Mouse (Mus musculus): ENCODE data around the gene Rreb1. TPM values are rescaled to one million over a fixed set of nuclear protein-coding genes. Genes with fewer than 3 reads are reported as not detected.

Gene Rreb1
- polyA plus RNA-seq (2012; rRNA removed), result 4.6 and 5.3 TPM in 2 replicates

GRCm38 (mm10) chr13:37778147-37778593 lies at the start of gene Rreb1:
TSS of gene Rreb1 (plus strand) at chr13:37778400.
- Histone ChIP-seq H3K4me1 (ENCODE audit: control insufficient read depth, insufficient read depth, low read length) (peaks cover 9% of the 10 kb centered on the region), H3K27ac (ENCODE audit: control insufficient read depth, insufficient read depth, low read depth, low read length) (no peak within 1 kb of the TSS), H3K4me3 (ENCODE audit: control insufficient read depth, low read depth, low read length) (peak within 1 kb of the TSS; percentile 74), H3K36me3 (ENCODE audit: control insufficient read depth, insufficient read depth, low read length) (no peaks in the 10 kb centered on the region), H3K27me3 (ENCODE audit: control insufficient read depth, insufficient read depth, low read length) (no peaks in the 10 kb centered on the region)
- 0 out of 2 replicates have a peak, but pooled peaks have one; percentile 3 for TF ChIP-seq CTCF (IDR thresholded peaks at IDR 0.05; ENCODE audit: control insufficient read depth, insufficient read depth, insufficient replicate concordance, low read depth, low read length)
- no peak for TF ChIP-seq POLR2A (IDR thresholded peaks at IDR 0.05; ENCODE audit: control insufficient read depth, low read depth, low read length)

- TF ChIP-seq CTCF (IDR thresholded peaks at IDR 0.05; ENCODE audit: control insufficient read depth, insufficient read depth, insufficient replicate concordance, low read depth, low read length) (no peak), POLR2A (IDR thresholded peaks at IDR 0.05; ENCODE audit: control insufficient read depth, low read depth, low read length) (no peak)
- Histone ChIP-seq H3K4me1 (ENCODE audit: control insufficient read depth, insufficient read depth, low read length) (peaks cover 9% of the 10 kb centered on the region), H3K27ac (ENCODE audit: control insufficient read depth, insufficient read depth, low read depth, low read length) (peak overlapping the region; percentile 16; the same call in 1 of the 2 replicates), H3K36me3 (ENCODE audit: control insufficient read depth, insufficient read depth, low read length) (no peaks in the 10 kb centered on the region), H3K27me3 (ENCODE audit: control insufficient read depth, insufficient read depth, low read length) (no peaks in the 10 kb centered on the region), H3K4me3 (ENCODE audit: control insufficient read depth, low read depth, low read length) (peak overlapping the region; percentile 71)
Measured at GRCm38 (mm10) chr13:37728551-37728950, 49.6 kb upstream of the Rreb1 start.

- Histone ChIP-seq H3K4me3 (ENCODE audit: control insufficient read depth, low read depth, low read length) (peak overlapping the region; percentile 22), H3K27me3 (ENCODE audit: control insufficient read depth, insufficient read depth, low read length) (no peaks in the 10 kb centered on the region), H3K36me3 (ENCODE audit: control insufficient read depth, insufficient read depth, low read length) (no peaks in the 10 kb centered on the region), H3K4me1 (ENCODE audit: control insufficient read depth, insufficient read depth, low read length) (peaks cover 21% of the 10 kb centered on the region), H3K27ac (ENCODE audit: control insufficient read depth, insufficient read depth, low read depth, low read length) (peak overlapping the region; percentile 56)
- TF ChIP-seq CTCF (IDR thresholded peaks at IDR 0.05; ENCODE audit: control insufficient read depth, insufficient read depth, insufficient replicate concordance, low read depth, low read length) (no peak), POLR2A (IDR thresholded peaks at IDR 0.05; ENCODE audit: control insufficient read depth, low read depth, low read length) (no peak)
Measured at GRCm38 (mm10) chr13:37731914-37732693, 46.1 kb upstream of the Rreb1 start.

- TF ChIP-seq POLR2A (IDR thresholded peaks at IDR 0.05; ENCODE audit: control insufficient read depth, low read depth, low read length), result peak; percentile 40; the same call in 1 of the 2 replicates
- no peak for TF ChIP-seq CTCF (IDR thresholded peaks at IDR 0.05; ENCODE audit: control insufficient read depth, insufficient read depth, insufficient replicate concordance, low read depth, low read length)
- Histone ChIP-seq H3K27ac (ENCODE audit: control insufficient read depth, insufficient read depth, low read depth, low read length) (no peak overlapping the region), H3K36me3 (ENCODE audit: control insufficient read depth, insufficient read depth, low read length) (no peaks in the 10 kb centered on the region), H3K27me3 (ENCODE audit: control insufficient read depth, insufficient read depth, low read length) (no peaks in the 10 kb centered on the region), H3K4me3 (ENCODE audit: control insufficient read depth, low read depth, low read length) (peak overlapping the region; percentile 89), H3K4me1 (ENCODE audit: control insufficient read depth, insufficient read depth, low read length) (peaks cover 15% of the 10 kb centered on the region)
Measured at GRCm38 (mm10) chr13:37734501-37734900, 43.7 kb upstream of the Rreb1 start.

- H3K4me1 ChIP-seq (ENCODE audit: control insufficient read depth, insufficient read depth, low read length), result peaks cover 7% of the 10 kb centered on the region
- no peak overlapping the region for H3K4me3 ChIP-seq (ENCODE audit: control insufficient read depth, low read depth, low read length)
- no peaks in the 10 kb centered on the region for H3K27me3 ChIP-seq (ENCODE audit: control insufficient read depth, insufficient read depth, low read length)
- no peaks in the 10 kb centered on the region for H3K36me3 ChIP-seq (ENCODE audit: control insufficient read depth, insufficient read depth, low read length)
- no peak overlapping the region for H3K27ac ChIP-seq (ENCODE audit: control insufficient read depth, insufficient read depth, low read depth, low read length)
- no peak for TF ChIP-seq POLR2A (IDR thresholded peaks at IDR 0.05; ENCODE audit: control insufficient read depth, low read depth, low read length)
- TF ChIP-seq CTCF (IDR thresholded peaks at IDR 0.05; ENCODE audit: control insufficient read depth, insufficient read depth, insufficient replicate concordance, low read depth, low read length), result no peak
Measured at GRCm38 (mm10) chr13:37740111-37740510, 38.1 kb upstream of the Rreb1 start.

- no peak for TF ChIP-seq CTCF (IDR thresholded peaks at IDR 0.05; ENCODE audit: control insufficient read depth, insufficient read depth, insufficient replicate concordance, low read depth, low read length)
- no peak for TF ChIP-seq POLR2A (IDR thresholded peaks at IDR 0.05; ENCODE audit: control insufficient read depth, low read depth, low read length)
- no peak overlapping the region for H3K4me3 ChIP-seq (ENCODE audit: control insufficient read depth, low read depth, low read length)
- H3K27ac ChIP-seq (ENCODE audit: control insufficient read depth, insufficient read depth, low read depth, low read length), result no peak overlapping the region
- no peaks in the 10 kb centered on the region for H3K36me3 ChIP-seq (ENCODE audit: control insufficient read depth, insufficient read depth, low read length)
- H3K4me1 ChIP-seq (ENCODE audit: control insufficient read depth, insufficient read depth, low read length), result peaks cover 3% of the 10 kb centered on the region
- no peaks in the 10 kb centered on the region for H3K27me3 ChIP-seq (ENCODE audit: control insufficient read depth, insufficient read depth, low read length)
Measured at GRCm38 (mm10) chr13:37740752-37741151, 37.4 kb upstream of the Rreb1 start.

GRCm38 (mm10) chr13:37742248-37742647 lies 36.0 kb upstream of the Rreb1 start:
- no peak overlapping the region for H3K4me3 ChIP-seq (ENCODE audit: control insufficient read depth, low read depth, low read length)
- no peaks in the 10 kb centered on the region for H3K36me3 ChIP-seq (ENCODE audit: control insufficient read depth, insufficient read depth, low read length)
- no peaks in the 10 kb centered on the region for H3K27me3 ChIP-seq (ENCODE audit: control insufficient read depth, insufficient read depth, low read length)
- H3K4me1 ChIP-seq (ENCODE audit: control insufficient read depth, insufficient read depth, low read length), result no peaks in the 10 kb centered on the region
- TF ChIP-seq CTCF (IDR thresholded peaks at IDR 0.05; ENCODE audit: control insufficient read depth, insufficient read depth, insufficient replicate concordance, low read depth, low read length) (no peak), POLR2A (IDR thresholded peaks at IDR 0.05; ENCODE audit: control insufficient read depth, low read depth, low read length) (no peak)
- no peak overlapping the region for H3K27ac ChIP-seq (ENCODE audit: control insufficient read depth, insufficient read depth, low read depth, low read length)
